Mouse (Mus musculus) kidney, embryonic 14.5 days (tissue): ENCODE results near the gene Ccdc182. TPM values are rescaled to one million over a fixed set of nuclear protein-coding genes. Genes with fewer than 3 reads are reported as not detected.

Experiments
- ATAC-seq: fragments of 200-750 bp; cut with Nextera tagmentation; 2 replicates; pipeline ENCODE4 v1.8.0; 2017; ENCODE audit warnings: moderate number of reproducible peaks, mild to moderate bottlenecking, moderate TSS enrichment, moderate library complexity; ENCODE audit not compliant: low FRiP score, low TSS enrichment
- H3K27ac ChIP-seq: fragments of 300-500 bp; sonication (generic); 2 replicates; pipeline ENCODE4 v1.5.1; 2014; ENCODE audit warnings: low read depth, mild to moderate bottlenecking, low read length, moderate library complexity, mixed read lengths
- H3K27me3 ChIP-seq: fragments of 300-500 bp; sonication (generic); 2 replicates; pipeline ENCODE4 v1.6.1; 2014; ENCODE audit warnings: mild to moderate bottlenecking, low read length; ENCODE audit not compliant: control insufficient read depth, insufficient read depth
- H3K36me3 ChIP-seq: fragments of 300-500 bp; sonication (generic); 2 replicates; pipeline ENCODE4 v1.6.1; 2014; ENCODE audit warnings: low read length, mixed read lengths; ENCODE audit not compliant: control insufficient read depth, insufficient read depth
- H3K4me1 ChIP-seq: fragments of 300-500 bp; sonication (generic); 2 replicates; pipeline ENCODE4 v1.6.1; 2014; ENCODE audit warnings: low read length, mixed read lengths; ENCODE audit not compliant: control insufficient read depth, insufficient read depth
- H3K4me2 ChIP-seq: fragments of 300-500 bp; sonication (generic); replicated peaks from 2 replicates; pipeline ENCODE4 v1.6.1; 2014; ENCODE audit warnings: low read depth, mild to moderate bottlenecking, low read length
- H3K4me3 ChIP-seq: fragments of 300-500 bp; sonication (generic); 2 replicates; pipeline ENCODE4 v1.5.1; 2014; ENCODE audit warnings: mild to moderate bottlenecking, low read length
- H3K9ac ChIP-seq: fragments of 300-500 bp; sonication (generic); 2 replicates; pipeline ENCODE4 v1.6.1; 2014; ENCODE audit warnings: low read depth, mild to moderate bottlenecking, low read length, moderate library complexity
- H3K9me3 ChIP-seq: fragments of 300-500 bp; sonication (generic); 2 replicates; pipeline ENCODE4 v1.6.1; 2016; ENCODE audit warnings: low read length; ENCODE audit not compliant: control insufficient read depth
- WGBS: fragments of 180-500 bp; shearing (Covaris S2); extraction: QIAGEN DNeasy Blood & Tissue Kit; methylation state at CpG from one replicate; pipeline ENCODE4 v1.1.7; 2014; 5-methylcytosine and 5-hydroxymethylcytosine counted together
- polyA plus RNA-seq: library from polyadenylated mRNA; unstranded; fragments of >200 nt; fragmentation: Nextera tagmentation; extraction: Ambion mirVana; gene quantifications from 2 replicates; pipeline ENCODE4 v1.2.1, GENCODE M21; 2014

Gene Ccdc182
- polyA plus RNA-seq, 1 experiment from 2014 or later: 3.1 TPM

GRCm38 (mm10) chr11:88309059-88309700, 15.3 kb downstream of the Ccdc182 start:
- H3K4me1 ChIP-seq: peaks cover 24% of the 10 kb centered on the region
- no peak overlapping the region for H3K9ac ChIP-seq
- no peak overlapping the region for H3K4me2 ChIP-seq
- WGBS: 34% methylated on average over 10 of the region's 10 CpGs
- ATAC-seq: peak; percentile 33; the same call in 1 of the 2 replicates
- no peaks in the 10 kb centered on the region for H3K9me3 ChIP-seq
- no peaks in the 10 kb centered on the region for H3K36me3 ChIP-seq
- 0 out of 2 replicates have a peak, but pooled peaks cover 3% of the 10 kb centered on the region for H3K27me3 ChIP-seq
- peak overlapping the region; percentile 37; the same call in 1 of the 2 replicates for H3K27ac ChIP-seq
- no peak overlapping the region for H3K4me3 ChIP-seq

- no peak for ATAC-seq
- 83% methylated on average over 6 of the region's 6 CpGs for WGBS
Measured at GRCm38 (mm10) chr11:88310773-88311172, 16.9 kb downstream of the Ccdc182 start.

GRCm38 (mm10) chr11:88311606-88312005, 17.7 kb downstream of the Ccdc182 start:
- Histone ChIP-seq H3K27me3 (0 out of 2 replicates have a peak, but pooled peaks cover 3% of the 10 kb centered on the region), H3K4me1 (peaks cover 31% of the 10 kb centered on the region), H3K9me3 (no peaks in the 10 kb centered on the region), H3K9ac (no peak overlapping the region), H3K36me3 (no peaks in the 10 kb centered on the region), H3K4me2 (no peak overlapping the region), H3K4me3 (no peak overlapping the region), H3K27ac (no peak overlapping the region)
- WGBS: 67% methylated on average over 7 of the region's 7 CpGs
- ATAC-seq: no peak

More at GRCm38 (mm10) chr11:88310773-88311172, 16.9 kb downstream of the Ccdc182 start:
- H3K27ac ChIP-seq: no peak overlapping the region
- no peaks in the 10 kb centered on the region for H3K9me3 ChIP-seq
- H3K9ac ChIP-seq: no peak overlapping the region
- H3K27me3 ChIP-seq: 0 out of 2 replicates have a peak, but pooled peaks cover 3% of the 10 kb centered on the region
- H3K4me2 ChIP-seq: no peak overlapping the region
- peaks cover 31% of the 10 kb centered on the region for H3K4me1 ChIP-seq
- no peaks in the 10 kb centered on the region for H3K36me3 ChIP-seq
- no peak overlapping the region for H3K4me3 ChIP-seq

- H3K36me3 ChIP-seq: no peaks in the 10 kb centered on the region
- no peaks in the 10 kb centered on the region for H3K9me3 ChIP-seq
- WGBS: 8% methylated on average over 8 of the region's 8 CpGs
- peak; percentile 62 for ATAC-seq
- H3K4me2 ChIP-seq: no peak overlapping the region
- no peak overlapping the region for H3K27ac ChIP-seq
- 0 out of 2 replicates have a peak, but pooled peaks cover 3% of the 10 kb centered on the region for H3K27me3 ChIP-seq
- no peak overlapping the region for H3K4me3 ChIP-seq
- no peak overlapping the region for H3K9ac ChIP-seq
- peaks cover 30% of the 10 kb centered on the region for H3K4me1 ChIP-seq
Measured at GRCm38 (mm10) chr11:88313512-88313911, 19.7 kb downstream of the Ccdc182 start.

GRCm38 (mm10) chr11:88314471-88314870, 20.6 kb downstream of the Ccdc182 start:
- no peak overlapping the region for H3K27ac ChIP-seq
- no peak overlapping the region for H3K9ac ChIP-seq
- 0 out of 2 replicates have a peak, but pooled peaks cover 3% of the 10 kb centered on the region for H3K27me3 ChIP-seq
- 45% methylated on average over 6 of the region's 6 CpGs for WGBS
- H3K4me3 ChIP-seq: no peak overlapping the region
- no peaks in the 10 kb centered on the region for H3K36me3 ChIP-seq
- H3K9me3 ChIP-seq: no peaks in the 10 kb centered on the region
- H3K4me2 ChIP-seq: no peak overlapping the region
- H3K4me1 ChIP-seq: peaks cover 21% of the 10 kb centered on the region
- no peak for ATAC-seq

- no peak overlapping the region for H3K27ac ChIP-seq
- 0 out of 2 replicates have a peak, but pooled peaks cover 3% of the 10 kb centered on the region for H3K27me3 ChIP-seq
- H3K9me3 ChIP-seq: no peaks in the 10 kb centered on the region
- no peak overlapping the region for H3K4me3 ChIP-seq
- no peaks in the 10 kb centered on the region for H3K36me3 ChIP-seq
- no peak for ATAC-seq
- no peak overlapping the region for H3K4me2 ChIP-seq
- WGBS: 87% methylated on average over 5 of the region's 5 CpGs
- peaks cover 16% of the 10 kb centered on the region for H3K4me1 ChIP-seq
- H3K9ac ChIP-seq: no peak overlapping the region
Measured at GRCm38 (mm10) chr11:88315393-88315792, 21.5 kb downstream of the Ccdc182 start.

GRCm38 (mm10) chr11:88318850-88319249, 25.0 kb downstream of the Ccdc182 start:
- 76% methylated on average over 5 of the region's 5 CpGs for WGBS
- no peak overlapping the region for H3K9ac ChIP-seq
- ATAC-seq: no peak

GRCm38 (mm10) chr11:88327016-88327415, 33.2 kb downstream of the Ccdc182 start:
- Histone ChIP-seq H3K9me3 (no peaks in the 10 kb centered on the region), H3K4me2 (no peak overlapping the region), H3K36me3 (no peaks in the 10 kb centered on the region), H3K27me3 (no peaks in the 10 kb centered on the region), H3K4me1 (peaks cover 6% of the 10 kb centered on the region; the same call in 1 of the 2 replicates), H3K27ac (no peak overlapping the region), H3K4me3 (no peak overlapping the region), H3K9ac (no peak overlapping the region)
- peak; percentile 72; the same call in 1 of the 2 replicates for ATAC-seq
- 1% methylated on average over 4 of the region's 4 CpGs for WGBS

More at GRCm38 (mm10) chr11:88318850-88319249, 25.0 kb downstream of the Ccdc182 start:
- no peak overlapping the region for H3K27ac ChIP-seq
- no peaks in the 10 kb centered on the region for H3K9me3 ChIP-seq
- H3K27me3 ChIP-seq: no peaks in the 10 kb centered on the region
- H3K4me2 ChIP-seq: no peak overlapping the region
- H3K36me3 ChIP-seq: no peaks in the 10 kb centered on the region
- H3K4me3 ChIP-seq: no peak overlapping the region
- H3K4me1 ChIP-seq: peaks cover 10% of the 10 kb centered on the region

GRCm38 (mm10) chr11:88328813-88329595, 35.1 kb downstream of the Ccdc182 start:
- Histone ChIP-seq H3K9ac (no peak overlapping the region), H3K27ac (no peak overlapping the region), H3K4me2 (no peak overlapping the region), H3K4me3 (no peak overlapping the region), H3K27me3 (no peaks in the 10 kb centered on the region), H3K4me1 (peaks cover 13% of the 10 kb centered on the region), H3K9me3 (no peaks in the 10 kb centered on the region), H3K36me3 (no peaks in the 10 kb centered on the region)
- ATAC-seq: 0 out of 2 replicates have a peak, but pooled peaks have one; percentile 23
- WGBS: 84% methylated on average over 17 of the region's 17 CpGs
